Mouse (Mus musculus) C2C12 (cell line): Measurements from ENCODE around the gene 5730480H06Rik.

ENCODE experiments used
- CTCF ChIP-seq: IDR thresholded peaks from one replicate; pipeline ENCODE4 v1.5.1; 2011; ENCODE audit not compliant: control insufficient read depth, insufficient read depth, insufficient read length
- MAX ChIP-seq: IDR thresholded peaks from one replicate; pipeline ENCODE4 v1.6.1; 2011; ENCODE audit warnings: mild to moderate bottlenecking, control low read depth
- MYOD1 ChIP-seq: IDR thresholded peaks from one replicate; pipeline ENCODE4 v1.6.1; 2011; ENCODE audit warnings: low read depth; ENCODE audit not compliant: control insufficient read depth, insufficient read length
- USF1 ChIP-seq: IDR thresholded peaks from one replicate; pipeline ENCODE4 v1.6.1; 2011; ENCODE audit warnings: low read depth, mild to moderate bottlenecking, control low read depth, moderate library complexity

GRCm38 (mm10) chr5:48430459-48430858, 102.7 kb downstream of the 5730480H06Rik start:
- TF ChIP-seq CTCF (no peak), USF1 (no peak), MAX (no peak), MYOD1 (no peak)
